Mouse (Mus musculus) layer of hippocampus, adult 9-11 months (tissue): ENCODE results near the gene Sctr.

ENCODE experiments used
- DNase-seq: peaks from one replicate; pipeline ENCODE4 v3.0.0; 2022

The Sctr gene

GRCm38 (mm10) chr1:120109741-120110432, 103.2 kb downstream of the Sctr start:
- no peak for DNase-seq

DNA sequence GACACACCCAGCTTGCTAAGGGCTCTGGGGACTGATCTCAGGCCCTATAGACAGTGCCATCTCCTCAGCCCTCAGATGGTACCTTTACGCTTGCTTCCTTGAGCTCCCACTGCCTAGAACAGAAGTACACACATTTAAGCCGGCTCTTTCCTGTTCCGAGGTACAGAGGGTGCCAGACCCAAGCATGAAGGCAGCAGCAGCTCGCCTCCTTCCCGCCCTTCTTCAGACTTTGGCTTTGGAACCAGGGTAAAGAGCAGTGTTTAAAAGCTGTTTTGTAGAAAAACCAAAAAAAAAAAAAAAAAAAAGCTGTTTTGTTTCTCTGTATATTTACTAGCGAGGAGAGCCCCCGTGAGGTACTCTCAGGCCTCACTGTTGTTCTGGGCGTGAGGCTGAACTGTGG, 105.1 kb downstream of the Sctr start:
- DNase-seq, result no peak

GRCm38 (mm10) chr1:120112251-120113187, 105.8 kb downstream of the Sctr start:
- no peak for DNase-seq
